Mouse (Mus musculus) embryonic facial prominence, embryonic 14.5 days (tissue): ENCODE results near the gene Ppp1r21. TPM values are rescaled to one million over a fixed set of nuclear protein-coding genes. Genes with fewer than 3 reads are reported as not detected.

Experiments
- ATAC-seq: fragments of 200-750 bp; cut with Nextera tagmentation; 2 replicates; pipeline ENCODE4 v1.8.0; 2017; ENCODE audit warnings: low read depth, moderate number of reproducible peaks, moderate TSS enrichment
- DNase-seq: peaks from one replicate; pipeline ENCODE4 v3.0.0-alpha.2; 2015; ENCODE audit warnings: low spot score
- H3K27ac ChIP-seq: fragments of 300-500 bp; sonication (generic); replicated peaks from 2 replicates; pipeline ENCODE4 v1.5.1; 2014; ENCODE audit warnings: low read depth, mild to moderate bottlenecking, low read length, moderate library complexity
- H3K27me3 ChIP-seq: fragments of 300-500 bp; sonication (generic); replicated peaks from 2 replicates; pipeline ENCODE4 v1.6.1; 2014; ENCODE audit warnings: low read length; ENCODE audit not compliant: control insufficient read depth, insufficient read depth
- H3K36me3 ChIP-seq: fragments of 300-500 bp; sonication (generic); 2 replicates; pipeline ENCODE4 v1.6.1; 2014; ENCODE audit warnings: low read length, mixed read lengths; ENCODE audit not compliant: control insufficient read depth, insufficient read depth
- H3K4me1 ChIP-seq: fragments of 300-500 bp; sonication (generic); 2 replicates; pipeline ENCODE4 v1.6.1; 2014; ENCODE audit warnings: antibody characterized with exemption, low read length; ENCODE audit not compliant: control insufficient read depth, insufficient read depth
- H3K4me2 ChIP-seq: fragments of 300-500 bp; sonication (generic); 2 replicates; pipeline ENCODE4 v1.6.1; 2014; ENCODE audit warnings: low read depth, mild to moderate bottlenecking, low read length, moderate library complexity, mixed read lengths
- H3K4me3 ChIP-seq: fragments of 300-500 bp; sonication (generic); 2 replicates; pipeline ENCODE4 v1.5.1; 2014; ENCODE audit warnings: low read depth, mild to moderate bottlenecking, low read length
- H3K9ac ChIP-seq: fragments of 300-500 bp; sonication (generic); 2 replicates; pipeline ENCODE4 v1.6.1; 2014; ENCODE audit warnings: low read depth, mild to moderate bottlenecking, low read length, moderate library complexity, mixed read lengths
- H3K9me3 ChIP-seq: fragments of 300-500 bp; sonication (generic); 2 replicates; pipeline ENCODE4 v1.6.1; 2016; ENCODE audit warnings: low read length; ENCODE audit not compliant: control insufficient read depth
- WGBS: fragments of 180-500 bp; shearing (Covaris S2); extraction: QIAGEN DNeasy Blood & Tissue Kit; methylation state at CpG from one replicate; pipeline ENCODE4 v1.1.7; 2014; 5-methylcytosine and 5-hydroxymethylcytosine counted together
- polyA plus RNA-seq: library from polyadenylated mRNA; unstranded; fragments of >200 nt; fragmentation: Nextera tagmentation; extraction: Ambion mirVana; gene quantifications from 2 replicates; pipeline ENCODE4 v1.2.1, GENCODE M21; 2014

Gene Ppp1r21
- polyA plus RNA-seq, 1 experiment from 2014 or later: 23.5 TPM

DNA sequence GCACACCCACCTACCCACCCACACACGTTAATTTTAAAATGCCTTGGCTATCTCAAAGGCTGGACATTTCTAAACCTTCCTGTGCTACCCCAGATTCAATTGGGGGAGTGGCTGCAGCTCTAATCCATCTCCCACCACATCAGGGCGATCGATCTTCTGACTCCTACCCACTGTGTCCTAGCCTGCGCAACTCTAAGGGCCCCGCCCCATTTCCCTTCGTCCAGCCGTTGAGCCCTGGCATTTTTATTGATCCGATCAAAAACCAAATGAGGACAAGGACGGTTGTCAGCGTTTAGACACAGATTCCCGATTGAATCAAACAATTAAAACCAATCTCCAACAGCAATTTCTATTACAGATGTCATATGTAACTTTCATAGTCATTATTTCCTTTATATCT, 74.0 kb downstream of the Ppp1r21 start:
- DNase-seq: no peak
- ATAC-seq: no peak
- Histone ChIP-seq H3K27me3 (no peaks in the 10 kb centered on the region), H3K27ac (no peak overlapping the region), H3K36me3 (no peaks in the 10 kb centered on the region), H3K9ac (no peak overlapping the region), H3K4me1 (peaks cover 5% of the 10 kb centered on the region; the same call in 1 of the 2 replicates), H3K4me3 (no peak overlapping the region), H3K9me3 (no peaks in the 10 kb centered on the region), H3K4me2 (no peak overlapping the region)
- 89% methylated on average over 11 of the region's 11 CpGs for WGBS

DNA sequence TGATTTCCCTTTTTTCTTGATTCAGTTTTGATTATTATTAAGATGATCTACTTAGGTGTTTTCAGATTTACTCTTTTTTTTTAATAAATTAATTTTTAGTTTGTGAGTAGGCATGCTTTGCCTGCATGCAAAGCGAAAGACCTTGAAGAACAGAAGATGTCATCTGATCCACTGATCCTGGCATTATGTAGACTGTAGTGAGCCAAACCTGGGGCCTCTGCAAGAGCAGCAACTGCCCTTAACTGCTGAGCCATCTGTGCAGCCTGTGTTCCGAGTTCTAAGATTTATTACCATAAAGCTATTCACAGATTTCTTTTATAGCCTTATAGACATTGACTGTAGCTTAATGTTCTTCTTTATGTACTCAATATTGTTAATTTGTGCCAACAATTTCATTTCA, 76.1 kb downstream of the Ppp1r21 start:
- DNase-seq (no peak), ATAC-seq (no peak)
- H3K27ac ChIP-seq: no peak overlapping the region
- 90% methylated on average over 2 of the region's 2 CpGs for WGBS
- H3K9ac ChIP-seq: no peak overlapping the region
- no peak overlapping the region for H3K4me3 ChIP-seq
- peaks cover 8% of the 10 kb centered on the region for H3K4me1 ChIP-seq
- no peaks in the 10 kb centered on the region for H3K9me3 ChIP-seq
- no peaks in the 10 kb centered on the region for H3K27me3 ChIP-seq
- H3K36me3 ChIP-seq: no peaks in the 10 kb centered on the region
- H3K4me2 ChIP-seq: no peak overlapping the region

DNA sequence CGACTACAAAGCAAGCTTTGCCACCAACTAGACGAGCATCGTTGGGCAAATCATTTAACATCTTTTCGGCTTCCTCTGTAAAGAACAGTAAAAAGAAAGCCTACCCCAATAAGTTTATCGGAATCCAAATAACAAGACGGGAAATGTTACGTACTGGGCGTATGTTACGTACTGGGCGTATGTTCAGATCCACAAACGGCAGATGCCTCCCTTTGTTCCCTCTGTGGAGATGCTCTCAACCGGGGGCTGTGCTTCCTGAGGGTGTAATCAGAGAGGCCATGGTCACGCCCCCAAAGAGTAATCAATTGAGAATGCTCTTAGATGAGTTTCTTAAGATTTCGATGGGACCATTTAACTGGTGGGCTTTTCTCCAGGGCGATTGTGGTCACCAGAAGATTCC, 79.4 kb downstream of the Ppp1r21 start:
- ATAC-seq: no peak
- H3K27ac ChIP-seq: peak overlapping the region; percentile 24; the same call in 1 of the 2 replicates
- H3K4me3 ChIP-seq: no peak overlapping the region
- H3K4me2 ChIP-seq: no peak overlapping the region
- peaks cover 12% of the 10 kb centered on the region for H3K4me1 ChIP-seq
- no peaks in the 10 kb centered on the region for H3K36me3 ChIP-seq
- 76% methylated on average over 15 of the region's 15 CpGs for WGBS
- no peak for DNase-seq
- H3K9ac ChIP-seq: no peak overlapping the region
- H3K9me3 ChIP-seq: no peaks in the 10 kb centered on the region
- no peaks in the 10 kb centered on the region for H3K27me3 ChIP-seq

DNA sequence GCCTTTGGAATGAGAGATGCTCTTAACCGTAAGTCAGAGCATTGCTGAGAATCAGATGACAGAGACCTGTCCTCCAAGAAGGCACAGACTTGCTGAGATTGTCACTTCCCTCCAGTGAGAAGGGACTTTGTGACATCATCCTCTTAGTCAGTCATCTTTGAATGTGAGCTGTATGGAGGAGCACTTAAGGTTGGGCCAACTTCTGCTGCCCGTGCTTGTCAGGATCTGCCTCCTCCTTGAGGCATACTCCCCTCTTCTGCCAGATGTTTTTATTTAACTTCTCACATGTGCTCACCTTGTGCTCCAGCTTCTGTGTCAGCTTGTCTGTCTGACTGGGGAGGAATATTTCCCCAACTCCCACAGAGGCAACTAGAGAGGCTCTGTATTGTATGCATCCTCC, 81.1 kb downstream of the Ppp1r21 start:
- 0 out of 2 replicates have a peak overlapping the region, but pooled peaks have one; percentile 23 for H3K27ac ChIP-seq
- H3K4me2 ChIP-seq: no peak overlapping the region
- H3K9me3 ChIP-seq: no peaks in the 10 kb centered on the region
- no peak overlapping the region for H3K4me3 ChIP-seq
- H3K9ac ChIP-seq: no peak overlapping the region
- DNase-seq: no peak
- 28% methylated on average over 2 of the region's 2 CpGs for WGBS
- ATAC-seq: peak; percentile 61
- H3K36me3 ChIP-seq: no peaks in the 10 kb centered on the region
- H3K4me1 ChIP-seq: peaks cover 16% of the 10 kb centered on the region
- no peaks in the 10 kb centered on the region for H3K27me3 ChIP-seq

DNA sequence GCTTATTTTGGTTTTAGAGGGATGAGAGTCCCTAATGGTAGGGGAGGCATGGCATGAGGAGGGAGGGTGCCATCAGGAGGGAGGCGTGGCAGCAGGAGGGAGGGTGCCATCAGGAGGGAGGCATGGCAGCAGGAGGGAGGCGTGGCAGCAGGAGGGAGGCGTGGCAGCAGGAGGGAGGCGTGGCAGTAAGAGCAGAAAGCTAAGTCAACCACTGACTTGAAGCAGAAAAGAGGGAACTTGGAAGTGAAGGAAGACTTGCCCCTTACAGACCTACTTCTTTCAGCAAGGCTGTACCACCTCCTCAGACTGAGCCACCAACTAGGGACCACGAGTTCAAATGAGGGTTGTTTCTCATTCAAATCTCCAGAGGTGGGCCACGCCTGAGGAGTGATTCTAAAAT, 83.3 kb downstream of the Ppp1r21 start:
- H3K27me3 ChIP-seq: no peaks in the 10 kb centered on the region
- H3K9ac ChIP-seq: no peak overlapping the region
- no peak overlapping the region for H3K27ac ChIP-seq
- H3K4me2 ChIP-seq: no peak overlapping the region
- H3K4me1 ChIP-seq: peaks cover 16% of the 10 kb centered on the region
- no peak for ATAC-seq
- DNase-seq: no peak
- no peaks in the 10 kb centered on the region for H3K9me3 ChIP-seq
- WGBS: 64% methylated on average over 6 of the region's 6 CpGs
- H3K4me3 ChIP-seq: no peak overlapping the region
- no peaks in the 10 kb centered on the region; the same call in 1 of the 2 replicates for H3K36me3 ChIP-seq

DNA sequence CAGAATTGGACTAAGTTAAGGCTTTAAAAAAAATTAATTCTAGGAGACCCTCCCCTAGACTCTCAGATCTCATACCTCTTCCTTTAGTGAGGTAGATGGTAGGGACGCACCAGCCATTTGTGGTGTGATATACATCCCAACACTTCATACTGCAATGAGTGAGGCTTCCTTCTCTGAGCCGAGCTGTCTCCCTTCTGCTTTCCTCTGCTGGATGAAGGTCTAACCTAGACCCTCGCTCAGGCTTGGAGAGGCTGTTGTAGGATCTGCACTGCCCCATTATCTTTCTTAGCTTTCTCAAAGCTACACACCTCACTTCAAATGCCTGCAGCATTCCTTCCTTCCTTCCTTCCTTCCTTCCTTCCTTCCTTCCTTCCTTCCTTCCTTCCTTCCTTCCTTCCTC, 83.8 kb downstream of the Ppp1r21 start:
- Histone ChIP-seq H3K9ac (no peak overlapping the region), H3K4me2 (no peak overlapping the region), H3K4me3 (no peak overlapping the region), H3K4me1 (peaks cover 16% of the 10 kb centered on the region), H3K27ac (no peak overlapping the region), H3K9me3 (no peaks in the 10 kb centered on the region), H3K36me3 (no peaks in the 10 kb centered on the region; the same call in 1 of the 2 replicates), H3K27me3 (no peaks in the 10 kb centered on the region)
- no peak for DNase-seq
- ATAC-seq: no peak
- WGBS: 90% methylated on average over 3 of the region's 3 CpGs

DNA sequence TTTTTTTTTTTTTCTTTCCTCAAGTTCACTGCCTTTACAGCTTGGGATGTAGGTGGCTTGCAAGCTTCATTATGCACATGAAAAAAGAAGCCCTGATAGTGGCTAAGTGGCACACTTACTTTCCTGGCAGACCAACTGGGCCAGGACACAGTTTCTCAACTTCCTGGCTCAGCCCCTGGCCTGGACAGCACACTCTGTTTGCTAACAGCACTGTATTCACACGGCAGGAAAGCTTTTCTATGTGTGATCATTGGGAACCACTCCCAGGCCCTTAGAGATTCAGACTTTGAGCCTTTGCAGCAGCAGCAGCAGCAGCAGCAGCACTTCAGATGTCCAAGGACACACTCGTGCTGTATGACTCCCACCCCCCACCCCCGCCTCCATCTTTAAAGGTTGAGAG, 84.3 kb downstream of the Ppp1r21 start:
- Histone ChIP-seq H3K9me3 (no peaks in the 10 kb centered on the region), H3K4me2 (no peak overlapping the region), H3K4me3 (no peak overlapping the region), H3K36me3 (no peaks in the 10 kb centered on the region; the same call in 1 of the 2 replicates), H3K27me3 (no peaks in the 10 kb centered on the region), H3K27ac (no peak overlapping the region), H3K4me1 (peaks cover 16% of the 10 kb centered on the region), H3K9ac (no peak overlapping the region)
- ATAC-seq (no peak), DNase-seq (no peak)
- WGBS: 43% methylated on average over 3 of the region's 3 CpGs

DNA sequence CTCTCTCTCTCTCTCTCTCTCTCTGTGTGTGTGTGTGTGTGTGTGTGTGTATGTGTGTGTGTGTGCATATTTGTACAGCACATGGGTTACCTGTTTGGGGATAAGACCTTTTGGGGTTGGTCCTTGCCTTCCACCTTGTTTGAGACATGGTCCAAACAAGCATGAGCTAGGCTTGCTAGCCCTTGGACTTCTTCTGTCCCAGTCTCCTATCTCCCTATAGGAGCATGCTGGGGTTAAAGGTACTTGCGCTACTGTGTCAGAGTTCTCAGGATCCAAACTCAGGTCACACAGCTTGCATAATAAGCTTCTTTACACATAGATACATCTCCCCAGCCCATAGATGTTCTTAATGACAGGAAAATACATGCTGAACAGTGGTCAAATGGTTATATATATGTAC, 84.8 kb downstream of the Ppp1r21 start:
- WGBS: 100% methylated on average over 1 of the region's 1 CpGs
- Histone ChIP-seq H3K27me3 (no peaks in the 10 kb centered on the region), H3K9me3 (no peaks in the 10 kb centered on the region), H3K4me1 (peaks cover 16% of the 10 kb centered on the region), H3K27ac (no peak overlapping the region), H3K4me3 (no peak overlapping the region), H3K9ac (no peak overlapping the region), H3K36me3 (no peaks in the 10 kb centered on the region; the same call in 1 of the 2 replicates), H3K4me2 (no peak overlapping the region)
- ATAC-seq (no peak), DNase-seq (no peak)

DNA sequence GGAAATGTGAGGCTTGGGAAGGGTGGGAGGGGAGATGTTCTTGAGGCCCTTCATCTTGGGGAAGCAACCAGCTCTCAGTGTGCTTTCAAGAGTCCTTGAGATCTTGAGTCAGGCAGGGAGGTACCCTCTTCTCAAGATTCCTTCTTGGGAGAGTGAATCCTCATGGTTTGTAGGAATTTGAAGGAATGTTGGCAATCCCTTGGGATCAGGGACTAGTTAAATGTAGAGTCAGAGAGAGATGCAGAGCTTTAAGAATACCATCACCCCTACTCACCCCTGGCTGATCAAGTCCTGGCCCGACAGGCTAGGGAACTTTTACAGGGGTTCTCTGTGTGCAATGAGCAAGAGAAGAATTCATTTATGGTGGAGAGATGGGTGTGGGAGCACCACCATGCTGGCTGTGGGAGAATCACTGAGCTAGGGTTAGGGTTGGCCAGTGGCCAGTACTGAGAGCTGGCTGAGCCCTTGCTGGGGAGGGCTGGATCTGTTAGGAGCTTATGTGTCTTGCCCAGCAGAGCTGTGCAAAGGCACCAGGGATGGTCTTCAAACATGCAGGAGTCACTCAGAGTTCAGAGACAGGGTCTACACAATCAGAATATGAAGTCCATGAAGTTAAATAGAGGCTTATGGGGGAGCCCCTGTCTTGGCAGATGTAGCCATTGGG, 85.7 kb downstream of the Ppp1r21 start:
- ATAC-seq: no peak
- peaks cover 12% of the 10 kb centered on the region for H3K4me1 ChIP-seq
- no peaks in the 10 kb centered on the region for H3K9me3 ChIP-seq
- H3K4me3 ChIP-seq: no peak overlapping the region
- WGBS: 90% methylated on average over 1 of the region's 1 CpGs
- no peak overlapping the region for H3K4me2 ChIP-seq
- H3K27ac ChIP-seq: no peak overlapping the region
- DNase-seq: no peak
- peaks cover under 1% of the 10 kb centered on the region for H3K36me3 ChIP-seq
- H3K27me3 ChIP-seq: no peaks in the 10 kb centered on the region
- H3K9ac ChIP-seq: no peak overlapping the region
